Mouse (Mus musculus): Measurements from ENCODE around the gene Sspn. TPM values are rescaled to one million over a fixed set of nuclear protein-coding genes. Genes with fewer than 3 reads are reported as not detected.
A peak's percentile ranks its signal among the peaks of the same experiment; 100 is the strongest.

The Sspn gene
- polyA plus RNA-seq, 1 experiment from 2014 or later: 13.6 TPM

- ATAC-seq (ENCODE audit: borderline replicate concordance, extremely low read depth, low FRiP score, low TSS enrichment): no peak
- no peak overlapping the region for H3K27ac ChIP-seq
These were observed 25.1 kb upstream of the Sspn start for GRCm38 (mm10) chr6:145906096-145906890.

GRCm38 (mm10) chr6:145909943-145910342 lies 21.5 kb upstream of the Sspn start:
- Histone ChIP-seq H3K9me3 (no peaks in the 10 kb centered on the region), H3K4me2 (no peak overlapping the region), H3K9ac (no peak overlapping the region), H3K4me3 (no peak overlapping the region), H3K4me1 (no peaks in the 10 kb centered on the region; the same call in 1 of the 2 replicates), H3K36me3 (no peaks in the 10 kb centered on the region), H3K27me3 (no peaks in the 10 kb centered on the region), H3K27ac (no peak overlapping the region)
- 67% methylated on average over 4 of the region's 4 CpGs for WGBS
- ATAC-seq (ENCODE audit: borderline replicate concordance, extremely low read depth, low FRiP score, low TSS enrichment): no peak

More at GRCm38 (mm10) chr6:145906096-145906890, 25.1 kb upstream of the Sspn start:
- no peaks in the 10 kb centered on the region for H3K36me3 ChIP-seq
- H3K9me3 ChIP-seq: no peaks in the 10 kb centered on the region
- no peaks in the 10 kb centered on the region for H3K4me1 ChIP-seq
- WGBS: 62% methylated on average over 7 of the region's 7 CpGs
- no peak overlapping the region for H3K4me3 ChIP-seq
- no peaks in the 10 kb centered on the region for H3K27me3 ChIP-seq
- no peak overlapping the region for H3K9ac ChIP-seq
- H3K4me2 ChIP-seq: no peak overlapping the region

- Histone ChIP-seq H3K27ac (no peak overlapping the region), H3K9me3 (no peaks in the 10 kb centered on the region), H3K4me3 (no peak overlapping the region), H3K4me1 (no peaks in the 10 kb centered on the region; the same call in 1 of the 2 replicates), H3K9ac (no peak overlapping the region), H3K4me2 (no peak overlapping the region), H3K36me3 (no peaks in the 10 kb centered on the region), H3K27me3 (no peaks in the 10 kb centered on the region)
- 62% methylated on average over 3 of the region's 3 CpGs for WGBS
- ATAC-seq (ENCODE audit: borderline replicate concordance, extremely low read depth, low FRiP score, low TSS enrichment): no peak
These were observed 20.7 kb upstream of the Sspn start for GRCm38 (mm10) chr6:145910469-145911426.

DNA sequence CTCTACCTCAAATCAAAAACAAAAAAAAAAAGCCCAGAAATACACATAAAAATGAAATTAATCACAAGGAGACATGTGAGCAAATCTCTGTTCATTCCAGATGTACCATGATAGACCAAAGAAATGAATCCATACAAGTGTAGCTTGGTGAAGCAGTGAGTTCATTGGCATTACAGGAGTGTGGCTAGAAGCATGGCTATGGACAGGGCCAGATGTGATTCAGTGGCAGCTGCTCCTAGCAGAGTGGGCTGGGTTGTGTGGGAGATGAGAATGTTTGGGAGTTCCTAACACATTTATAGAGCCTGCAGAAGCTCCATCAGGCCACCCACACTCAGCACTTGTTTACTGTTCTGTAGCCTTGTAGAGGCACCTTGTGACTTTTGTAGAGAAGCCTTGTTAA lies 19.2 kb upstream of the Sspn start:
- H3K4me2 ChIP-seq: no peak overlapping the region
- no peaks in the 10 kb centered on the region; the same call in 1 of the 2 replicates for H3K4me1 ChIP-seq
- no peak overlapping the region for H3K27ac ChIP-seq
- no peak overlapping the region for H3K9ac ChIP-seq
- ATAC-seq (ENCODE audit: borderline replicate concordance, extremely low read depth, low FRiP score, low TSS enrichment): no peak
- H3K27me3 ChIP-seq: no peaks in the 10 kb centered on the region
- no peaks in the 10 kb centered on the region for H3K36me3 ChIP-seq
- no peak overlapping the region for H3K4me3 ChIP-seq
- no peaks in the 10 kb centered on the region for H3K9me3 ChIP-seq

- Histone ChIP-seq H3K36me3 (no peaks in the 10 kb centered on the region), H3K4me3 (no peak overlapping the region), H3K27me3 (no peaks in the 10 kb centered on the region), H3K27ac (no peak overlapping the region), H3K4me1 (no peaks in the 10 kb centered on the region; the same call in 1 of the 2 replicates), H3K9ac (no peak overlapping the region), H3K4me2 (no peak overlapping the region), H3K9me3 (no peaks in the 10 kb centered on the region)
- no peak for ATAC-seq (ENCODE audit: borderline replicate concordance, extremely low read depth, low FRiP score, low TSS enrichment)
- 90% methylated on average over 2 of the region's 2 CpGs for WGBS
These were observed 16.0 kb upstream of the Sspn start for GRCm38 (mm10) chr6:145915435-145915834.

GRCm38 (mm10) chr6:145916401-145916800 lies 15.0 kb upstream of the Sspn start:
- Histone ChIP-seq H3K9ac (no peak overlapping the region), H3K4me3 (no peak overlapping the region), H3K36me3 (no peaks in the 10 kb centered on the region), H3K27me3 (no peaks in the 10 kb centered on the region), H3K9me3 (no peaks in the 10 kb centered on the region), H3K4me1 (no peaks in the 10 kb centered on the region; the same call in 1 of the 2 replicates), H3K27ac (no peak overlapping the region), H3K4me2 (no peak overlapping the region)
- ATAC-seq (ENCODE audit: borderline replicate concordance, extremely low read depth, low FRiP score, low TSS enrichment): no peak
- 69% methylated on average over 6 of the region's 6 CpGs for WGBS

DNA sequence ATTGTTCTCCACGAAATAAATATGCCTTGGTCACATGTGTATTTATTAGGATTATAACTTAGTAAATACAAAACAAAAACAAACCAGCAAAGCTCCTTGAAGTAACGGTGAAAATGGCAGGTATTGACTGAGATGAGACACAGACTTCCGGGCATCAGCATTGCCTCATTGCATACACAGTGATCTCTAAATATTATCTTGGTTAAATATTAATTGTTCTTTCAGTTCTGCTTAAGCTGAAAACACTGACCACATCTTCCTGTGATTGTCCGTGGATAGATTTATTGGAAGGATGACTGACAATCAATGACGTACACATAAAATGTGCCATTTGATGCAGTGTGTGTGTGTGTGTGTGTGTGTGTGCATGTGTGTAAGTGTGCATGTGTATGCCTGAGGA lies 13.2 kb upstream of the Sspn start:
- H3K4me3 ChIP-seq: no peak overlapping the region
- H3K27ac ChIP-seq: no peak overlapping the region
- H3K4me1 ChIP-seq: no peaks in the 10 kb centered on the region
- ATAC-seq (ENCODE audit: borderline replicate concordance, extremely low read depth, low FRiP score, low TSS enrichment): no peak
- no peaks in the 10 kb centered on the region for H3K27me3 ChIP-seq
- no peak overlapping the region for H3K9ac ChIP-seq
- no peak overlapping the region for H3K4me2 ChIP-seq
- no peaks in the 10 kb centered on the region for H3K36me3 ChIP-seq
- 67% methylated on average over 5 of the region's 5 CpGs for WGBS
- no peaks in the 10 kb centered on the region for H3K9me3 ChIP-seq

- no peaks in the 10 kb centered on the region for H3K9me3 ChIP-seq
- no peaks in the 10 kb centered on the region for H3K36me3 ChIP-seq
- no peak for ATAC-seq (ENCODE audit: borderline replicate concordance, extremely low read depth, low FRiP score, low TSS enrichment)
- H3K4me1 ChIP-seq: no peaks in the 10 kb centered on the region
- no peak overlapping the region for H3K27ac ChIP-seq
- H3K4me3 ChIP-seq: no peak overlapping the region
- H3K27me3 ChIP-seq: no peaks in the 10 kb centered on the region
- H3K9ac ChIP-seq: no peak overlapping the region
- 65% methylated on average over 6 of the region's 6 CpGs for WGBS
- H3K4me2 ChIP-seq: no peak overlapping the region
These were observed 7.8 kb upstream of the Sspn start for GRCm38 (mm10) chr6:145923594-145923993.

- Histone ChIP-seq H3K4me2 (peak overlapping the region; percentile 83), H3K27ac (peak overlapping the region; percentile 76), H3K36me3 (no peaks in the 10 kb centered on the region), H3K27me3 (no peaks in the 10 kb centered on the region), H3K9ac (peak overlapping the region; percentile 73), H3K4me1 (peaks cover 16% of the 10 kb centered on the region), H3K9me3 (no peaks in the 10 kb centered on the region), H3K4me3 (peak overlapping the region; percentile 53)
- 8% methylated on average over 28 of the region's 28 CpGs for WGBS
- ATAC-seq (ENCODE audit: borderline replicate concordance, extremely low read depth, low FRiP score, low TSS enrichment): peak; percentile 92
These were observed 2.7 kb downstream of the Sspn start for GRCm38 (mm10) chr6:145934001-145934696.

DNA sequence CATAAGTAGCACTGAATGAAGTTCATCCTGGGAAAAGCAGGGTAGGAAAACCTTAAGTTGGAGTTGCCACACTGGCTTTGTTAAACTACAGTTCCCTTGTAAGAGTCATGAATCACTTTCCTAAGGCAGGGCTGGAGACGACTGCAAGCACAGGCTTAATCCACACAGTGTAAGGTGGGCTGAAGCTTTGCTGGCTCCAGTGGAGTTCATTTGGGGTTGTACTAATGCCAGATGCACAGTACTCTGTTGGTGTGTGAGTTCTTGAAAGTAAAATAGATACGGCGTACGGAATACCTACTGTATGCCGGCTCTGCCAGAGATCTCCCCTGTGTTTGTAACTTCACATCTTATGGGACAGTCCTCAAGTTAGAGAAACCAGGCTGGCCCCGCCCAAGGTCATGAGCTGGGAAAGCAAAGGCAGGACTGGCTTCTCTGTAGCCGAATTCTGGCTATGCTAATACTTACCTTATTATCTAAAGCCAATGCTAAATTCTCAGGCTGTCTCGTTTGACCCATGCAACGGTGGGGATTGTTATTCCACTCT lies 3.3 kb downstream of the Sspn start:
- peak overlapping the region; percentile 53 for H3K4me3 ChIP-seq
- 59% methylated on average over 9 of the region's 9 CpGs for WGBS
- peak overlapping the region; percentile 83 for H3K4me2 ChIP-seq
- peak overlapping the region; percentile 73 for H3K9ac ChIP-seq
- H3K36me3 ChIP-seq: no peaks in the 10 kb centered on the region
- H3K9me3 ChIP-seq: no peaks in the 10 kb centered on the region
- H3K27ac ChIP-seq: peak overlapping the region; percentile 76
- peaks cover 16% of the 10 kb centered on the region for H3K4me1 ChIP-seq
- ATAC-seq (ENCODE audit: borderline replicate concordance, extremely low read depth, low FRiP score, low TSS enrichment): no peak; the same call in 1 of the 2 replicates
- H3K27me3 ChIP-seq: no peaks in the 10 kb centered on the region

- 63% methylated on average over 2 of the region's 2 CpGs for WGBS
- H3K36me3 ChIP-seq: no peaks in the 10 kb centered on the region
- no peak overlapping the region for H3K27ac ChIP-seq
- no peaks in the 10 kb centered on the region for H3K27me3 ChIP-seq
- peaks cover 16% of the 10 kb centered on the region for H3K4me1 ChIP-seq
- H3K4me3 ChIP-seq: no peak overlapping the region
- no peaks in the 10 kb centered on the region for H3K9me3 ChIP-seq
- no peak overlapping the region for H3K9ac ChIP-seq
- no peak for ATAC-seq (ENCODE audit: borderline replicate concordance, extremely low read depth, low FRiP score, low TSS enrichment)
- no peak overlapping the region for H3K4me2 ChIP-seq
These were observed 4.5 kb downstream of the Sspn start for GRCm38 (mm10) chr6:145935912-145936311.

Data from lung, embryonic 15.5 days (tissue).